Mouse (Mus musculus) MN1 (cell line): ENCODE measurements around the gene Mucl3.
A peak's percentile ranks its signal among the peaks of the same experiment; 100 is the strongest.

Source experiments
- DNase-seq: peaks from one replicate; pipeline ENCODE4 v3.0.0-alpha.2; 2016; ENCODE audit warnings: low spot score

The Mucl3 gene

GRCm38 (mm10) chr17:35643609-35644236 lies at the start of gene Mucl3:
TSS of gene Mucl3 (minus strand) at chr17:35643695.
- DNase-seq, result no peak

- no peak for DNase-seq
Observed at GRCm38 (mm10) chr17:35692368-35692767, 48.9 kb upstream of the Mucl3 start.

GRCm38 (mm10) chr17:35691811-35692210 lies 48.3 kb upstream of the Mucl3 start:
- DNase-seq, result no peak

GRCm38 (mm10) chr17:35689936-35690645 lies 46.6 kb upstream of the Mucl3 start:
- DNase-seq, result no peak

GRCm38 (mm10) chr17:35688347-35689175 lies 45.1 kb upstream of the Mucl3 start:
- DNase-seq, result no peak

- DNase-seq, result peak; percentile 33
Observed at GRCm38 (mm10) chr17:35685061-35685460, 41.6 kb upstream of the Mucl3 start.

- no peak for DNase-seq
Observed at GRCm38 (mm10) chr17:35681986-35682385, 38.5 kb upstream of the Mucl3 start.

- DNase-seq, result no peak
Observed at GRCm38 (mm10) chr17:35680591-35680990, 37.1 kb upstream of the Mucl3 start.

GRCm38 (mm10) chr17:35673416-35674035 lies 30.0 kb upstream of the Mucl3 start, which contains the start of gene Gtf2h4:
TSS of gene Gtf2h4 (minus strand) at chr17:35673739.
- DNase-seq, result peak; percentile 97

GRCm38 (mm10) chr17:35672527-35672926 lies 29.0 kb upstream of the Mucl3 start:
- no peak for DNase-seq

- no peak for DNase-seq
Observed at GRCm38 (mm10) chr17:35671846-35672245, 28.4 kb upstream of the Mucl3 start.

- no peak for DNase-seq
Observed at GRCm38 (mm10) chr17:35669731-35670130, 26.2 kb upstream of the Mucl3 start.

- DNase-seq, result peak; percentile 97
Observed at GRCm38 (mm10) chr17:35667334-35668065, 24.0 kb upstream of the Mucl3 start, which contains the start of gene Vars2. TSS of gene Vars2 (minus strand) at chr17:35667592.

GRCm38 (mm10) chr17:35666851-35667256 lies 23.4 kb upstream of the Mucl3 start:
- DNase-seq, result peak; percentile 65

- DNase-seq, result peak; percentile 51
Observed at GRCm38 (mm10) chr17:35665957-35666515, 22.5 kb upstream of the Mucl3 start.

GRCm38 (mm10) chr17:35653086-35653485 lies 9.6 kb upstream of the Mucl3 start:
- no peak for DNase-seq

GRCm38 (mm10) chr17:35649429-35649828 lies 5.9 kb upstream of the Mucl3 start:
- no peak for DNase-seq

- DNase-seq, result no peak
Observed at GRCm38 (mm10) chr17:35639352-35639751, 4.1 kb downstream of the Mucl3 start.

- DNase-seq, result peak; percentile 75
Observed at GRCm38 (mm10) chr17:35638475-35639190, 4.9 kb downstream of the Mucl3 start.

- DNase-seq, result peak; percentile 53
Observed at GRCm38 (mm10) chr17:35636363-35636762, 7.1 kb downstream of the Mucl3 start.
